12 mouse cellular contexts compared by ENCODE assay signal in the genomic region with DNA sequence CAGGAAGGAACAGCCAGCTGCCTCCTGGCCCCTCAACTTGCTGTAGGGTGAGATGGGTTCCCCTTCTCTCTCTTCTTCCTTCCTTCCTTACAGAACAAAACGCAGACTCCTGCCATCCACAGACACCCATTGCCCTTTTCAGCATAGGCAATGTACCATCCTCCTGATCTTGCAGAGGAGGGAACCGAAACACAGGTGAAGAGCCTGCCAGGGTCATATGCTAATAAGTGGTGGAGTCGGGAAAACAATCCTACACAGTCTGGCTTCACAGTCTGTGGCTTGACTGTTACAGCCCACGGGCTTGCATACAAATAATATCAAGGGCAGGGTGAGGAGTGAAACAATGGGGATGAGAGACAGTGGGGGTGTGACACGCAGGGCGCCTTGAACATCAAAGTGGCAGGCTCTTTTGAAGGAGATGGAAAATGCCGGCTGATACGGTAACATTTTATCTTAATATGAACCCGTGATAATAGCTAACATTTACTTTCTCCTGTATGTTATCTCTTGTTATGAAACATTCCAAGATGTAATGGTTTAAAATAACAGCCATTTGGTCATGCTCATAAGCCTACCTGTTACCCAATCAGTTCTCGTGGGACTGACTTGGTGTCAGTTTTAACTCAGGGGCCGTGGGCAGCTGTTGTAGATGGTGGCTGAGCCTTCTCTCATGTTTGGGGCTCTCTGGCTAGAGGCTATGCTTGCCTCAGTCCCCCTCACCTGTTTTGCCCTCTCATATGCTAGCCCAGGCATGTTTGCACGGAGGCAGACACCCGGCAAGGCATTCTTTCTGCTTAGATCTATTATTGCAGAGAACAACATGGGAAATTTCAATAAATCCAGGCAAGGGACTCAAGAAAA.
"Had no signal": no experiment of that assay in that cellular context is flagged by ENCODE, and none has a peak within 500 bp of the region (broad histone marks: within the 10 kb centered on the region; RNA-seq: fewer than 3 reads in every experiment).

No protein-coding gene starts in this region.

- DNase-seq: kidney, postnatal 10 days; liver; lung, adult 18-20 months; lung, postnatal 10 days; lung, postnatal 36 days; midbrain, embryonic 14.5 days; right cerebral cortex, adult 18-20 months; right cerebral cortex, postnatal 14 days; spleen, adult 18-20 months; thymus, adult 2 months; thymus, postnatal 25 days had no signal

- ATAC-seq: liver, embryonic 12.5 days had no signal
